Mouse (Mus musculus) brown adipose tissue, adult 24 weeks (tissue): Measurements from ENCODE around the gene Slc51b. TPM values are rescaled to one million over a fixed set of nuclear protein-coding genes. Genes with fewer than 3 reads are reported as not detected.

Source experiments
- H3K27ac ChIP-seq: fragments of 200-500 bp; replicated peaks from 2 replicates; pipeline ENCODE4 v1.5.1; 2012; ENCODE audit warnings: low read depth, mild to moderate bottlenecking, low read length
- H3K4me1 ChIP-seq: fragments of 200-500 bp; 2 replicates; pipeline ENCODE4 v1.6.1; 2012; ENCODE audit warnings: low read length, mixed read lengths; ENCODE audit not compliant: control insufficient read depth, insufficient read depth, insufficient read length
- H3K4me3 ChIP-seq: fragments of 200-500 bp; 2 replicates; pipeline ENCODE4 v1.5.1; 2012; ENCODE audit warnings: low read depth, mild to moderate bottlenecking, low read length, moderate library complexity; ENCODE audit not compliant: insufficient read depth
- polyA plus RNA-seq: library from polyadenylated mRNA; stranded (reverse); fragments of >200 nt; gene quantifications from 2 replicates; pipeline ENCODE4 v1.2.4, GENCODE M21; 2012; ENCODE audit not compliant: missing spikeins, insufficient read depth, insufficient read length

Slc51b gene
- polyA plus RNA-seq, 1 experiment, result not detected

DNA sequence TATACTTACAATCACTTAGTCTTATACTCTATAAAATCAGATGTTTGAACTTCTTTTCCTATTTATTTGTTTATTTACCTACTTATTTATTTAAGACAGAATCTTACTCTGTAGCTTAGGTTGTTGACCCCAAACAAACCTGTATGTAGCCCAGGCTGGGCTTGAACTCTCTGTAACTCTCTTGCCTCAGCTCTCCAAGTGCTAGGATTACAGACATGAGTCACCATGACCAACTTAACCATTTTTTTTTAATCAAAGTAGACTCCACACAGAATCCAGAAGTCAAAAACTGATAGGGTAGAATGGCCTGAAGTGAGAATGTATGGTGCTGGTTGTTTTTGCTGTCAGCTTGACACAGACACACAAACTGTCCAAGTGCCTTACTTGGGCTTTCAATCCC lies 7.6 kb upstream of the Slc51b start:
- Histone ChIP-seq H3K27ac (no peak overlapping the region), H3K4me3 (no peak overlapping the region), H3K4me1 (no peaks in the 10 kb centered on the region)

GRCm38 (mm10) chr9:65428003-65428402 lies 5.2 kb upstream of the Slc51b start:
- Histone ChIP-seq H3K4me3 (no peak overlapping the region), H3K27ac (no peak overlapping the region), H3K4me1 (no peaks in the 10 kb centered on the region)

- Histone ChIP-seq H3K27ac (no peak overlapping the region), H3K4me3 (no peak overlapping the region)
These were observed 4.8 kb upstream of the Slc51b start for GRCm38 (mm10) chr9:65427511-65427910.

GRCm38 (mm10) chr9:65424393-65424792 lies 1.6 kb upstream of the Slc51b start:
- no peak overlapping the region for H3K27ac ChIP-seq
- H3K4me1 ChIP-seq, result no peaks in the 10 kb centered on the region
- H3K4me3 ChIP-seq, result no peak overlapping the region

More at GRCm38 (mm10) chr9:65427511-65427910, 4.8 kb upstream of the Slc51b start:
- no peaks in the 10 kb centered on the region for H3K4me1 ChIP-seq

GRCm38 (mm10) chr9:65419633-65420032 lies 3.1 kb downstream of the Slc51b start:
- no peak overlapping the region for H3K4me3 ChIP-seq
- no peak overlapping the region for H3K27ac ChIP-seq
- H3K4me1 ChIP-seq, result no peaks in the 10 kb centered on the region

DNA sequence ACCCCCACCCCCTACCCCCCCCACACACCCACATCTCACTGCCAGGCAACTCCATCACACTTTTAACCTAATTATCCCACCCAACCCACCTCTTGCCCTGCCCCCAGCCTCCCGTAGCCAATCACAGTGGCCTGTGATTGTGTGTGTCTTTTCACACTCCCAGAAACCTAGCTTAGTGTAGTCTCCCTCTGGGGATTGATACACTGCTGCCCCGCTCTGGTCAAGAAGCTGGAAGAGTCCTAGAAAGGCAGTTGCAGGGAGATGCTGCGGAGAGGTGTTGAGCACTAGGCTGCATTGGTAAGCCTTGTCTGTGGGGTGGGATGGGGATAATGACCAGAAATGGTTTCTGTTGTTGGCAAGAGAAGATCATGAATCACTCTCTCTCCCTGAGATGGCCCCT lies 5.0 kb downstream of the Slc51b start:
- no peak overlapping the region for H3K27ac ChIP-seq
- no peak overlapping the region for H3K4me3 ChIP-seq
- no peaks in the 10 kb centered on the region for H3K4me1 ChIP-seq

GRCm38 (mm10) chr9:65411326-65411725 lies 11.4 kb downstream of the Slc51b start:
- Histone ChIP-seq H3K4me1 (peaks cover 15% of the 10 kb centered on the region; the same call in 1 of the 2 replicates), H3K4me3 (no peak overlapping the region), H3K27ac (0 out of 2 replicates have a peak overlapping the region, but pooled peaks have one; percentile 10)

GRCm38 (mm10) chr9:65410378-65410777 lies 12.4 kb downstream of the Slc51b start:
- H3K27ac ChIP-seq, result 0 out of 2 replicates have a peak overlapping the region, but pooled peaks have one; percentile 16
- H3K4me1 ChIP-seq, result peaks cover 15% of the 10 kb centered on the region; the same call in 1 of the 2 replicates
- H3K4me3 ChIP-seq, result no peak overlapping the region

DNA sequence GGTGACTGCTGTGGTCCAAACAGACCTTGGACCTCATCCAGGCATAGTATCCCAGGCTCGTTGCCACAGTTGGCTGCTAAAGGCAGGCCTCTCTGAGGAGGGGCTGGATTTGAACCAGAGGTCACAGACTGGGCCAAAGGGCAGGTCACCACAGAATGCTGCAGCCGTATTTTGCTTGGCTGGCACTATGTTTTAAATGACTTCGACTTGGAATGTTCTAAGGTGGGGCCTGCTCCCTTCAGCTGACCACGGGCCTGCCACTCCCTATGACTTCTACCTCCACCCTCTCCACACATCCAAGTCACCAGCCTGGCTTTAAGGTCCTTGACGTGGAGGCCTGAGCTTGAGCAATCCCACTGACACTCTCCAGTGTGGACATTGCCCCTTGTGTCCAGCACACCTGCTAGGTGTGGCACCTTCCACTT lies 13.9 kb downstream of the Slc51b start:
- no peak overlapping the region for H3K4me3 ChIP-seq
- H3K27ac ChIP-seq, result peak overlapping the region; percentile 80
- H3K4me1 ChIP-seq, result peaks cover 17% of the 10 kb centered on the region; the same call in 1 of the 2 replicates

DNA sequence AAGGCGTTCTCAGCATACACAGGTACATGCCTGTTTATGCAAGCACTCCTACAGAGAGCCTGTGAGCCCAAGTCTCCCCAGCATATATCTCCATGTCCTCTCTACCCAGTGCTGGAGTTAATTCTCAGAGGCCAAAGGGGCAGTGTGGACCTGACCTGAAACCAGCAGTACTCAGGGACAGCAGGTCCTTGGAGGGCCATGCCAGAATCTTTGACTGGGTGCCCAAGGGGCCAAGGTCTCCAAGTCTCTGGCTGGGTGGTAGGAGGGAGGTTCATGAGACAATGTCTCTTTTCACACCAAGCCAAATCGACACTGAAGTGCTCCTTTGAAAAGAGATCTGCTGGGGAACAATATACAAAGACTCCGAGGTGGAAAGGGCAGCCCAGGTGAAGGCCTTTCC lies 14.9 kb downstream of the Slc51b start:
- H3K4me1 ChIP-seq, result peaks cover 25% of the 10 kb centered on the region
- no peak overlapping the region for H3K4me3 ChIP-seq
- H3K27ac ChIP-seq, result peak overlapping the region; percentile 78

- H3K27ac ChIP-seq, result peak overlapping the region; percentile 78
- H3K4me1 ChIP-seq, result peaks cover 27% of the 10 kb centered on the region
- H3K4me3 ChIP-seq, result no peak overlapping the region
These were observed 15.4 kb downstream of the Slc51b start for GRCm38 (mm10) chr9:65407327-65407726.

GRCm38 (mm10) chr9:65405184-65405449 lies 17.6 kb downstream of the Slc51b start:
- Histone ChIP-seq H3K4me1 (peaks cover 25% of the 10 kb centered on the region), H3K4me3 (0 out of 2 replicates have a peak overlapping the region, but pooled peaks have one; percentile 8), H3K27ac (peak overlapping the region; percentile 89)

GRCm38 (mm10) chr9:65404331-65405183 lies 18.2 kb downstream of the Slc51b start:
- peak overlapping the region; percentile 89 for H3K27ac ChIP-seq

GRCm38 (mm10) chr9:65399934-65400333 lies 22.8 kb downstream of the Slc51b start:
- Histone ChIP-seq H3K4me3 (peak overlapping the region; percentile 76), H3K4me1 (peaks cover 14% of the 10 kb centered on the region), H3K27ac (peak overlapping the region; percentile 93)

More at GRCm38 (mm10) chr9:65404331-65405183, 18.2 kb downstream of the Slc51b start:
- H3K4me3 ChIP-seq, result peak overlapping the region; percentile 30
- H3K4me1 ChIP-seq, result peaks cover 23% of the 10 kb centered on the region

- Histone ChIP-seq H3K4me3 (peak within 1 kb of the TSS; percentile 76), H3K4me1 (peaks cover 12% of the 10 kb centered on the region), H3K27ac (peak within 1 kb of the TSS; percentile 93)
These were observed 24.5 kb downstream of the Slc51b start, which contains the start of gene Rasl12 for GRCm38 (mm10) chr9:65398279-65398678. TSS of gene Rasl12 (plus strand) at chr9:65398506.

DNA sequence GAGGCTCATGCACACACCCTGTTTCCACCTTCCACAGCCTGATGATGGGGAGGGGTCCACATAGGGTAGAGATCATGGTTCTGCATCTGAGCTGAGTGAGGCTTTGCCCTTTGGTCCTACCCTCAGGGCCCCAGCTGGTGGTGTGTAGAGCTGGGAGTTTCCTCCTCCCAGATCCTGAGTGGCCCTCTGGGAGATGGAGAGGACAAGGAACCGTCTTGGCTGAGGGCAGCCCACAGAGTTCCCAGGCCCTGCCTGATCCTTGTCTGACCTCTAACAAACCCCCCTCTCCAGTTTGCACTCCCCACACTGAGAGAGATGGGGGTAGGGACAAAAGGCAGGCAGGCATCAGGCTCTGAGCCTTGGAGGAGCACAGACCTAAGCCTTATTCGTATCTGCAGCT lies 28.4 kb downstream of the Slc51b start:
- H3K4me1 ChIP-seq, result peaks cover 10% of the 10 kb centered on the region
- no peak overlapping the region for H3K4me3 ChIP-seq
- peak overlapping the region; percentile 95 for H3K27ac ChIP-seq
